Mouse (Mus musculus): ENCODE measurements around the gene Bcap29. TPM values are rescaled to one million over a fixed set of nuclear protein-coding genes. Genes with fewer than 3 reads are reported as not detected.

Gene Bcap29
- polyA plus RNA-seq, 1 experiment from 2014 or later, result 46.0 TPM

Other genes with a start within 250 kb of the Bcap29 start
- gene Slc26a3, start 243.8 kb downstream of the Bcap29 start, polyA plus RNA-seq (2014; fragmentation: Nextera tagmentation; extraction: Ambion mirVana), result 0.07 TPM in 1 of 2 replicates, not detected in the other
- gene Cbll1, start 135.0 kb downstream of the Bcap29 start, polyA plus RNA-seq (2014; fragmentation: Nextera tagmentation; extraction: Ambion mirVana), result 11.8 and 16.3 TPM in 2 replicates
- gene Slc26a4, start 74.7 kb downstream of the Bcap29 start, polyA plus RNA-seq (2014; fragmentation: Nextera tagmentation; extraction: Ambion mirVana), result 0.19 TPM in 1 of 2 replicates, not detected in the other
- gene Dus4l, start 20.2 kb upstream of the Bcap29 start, polyA plus RNA-seq (2014; fragmentation: Nextera tagmentation; extraction: Ambion mirVana), result 9.0 and 9.6 TPM in 2 replicates
- 32.3 and 37.3 TPM in 2 replicates for gene Cog5, start 20.2 kb upstream of the Bcap29 start, polyA plus RNA-seq (2014; fragmentation: Nextera tagmentation; extraction: Ambion mirVana)
- 17.6 and 19.5 TPM in 2 replicates for gene Gpr22, start 79.3 kb upstream of the Bcap29 start, polyA plus RNA-seq (2014; fragmentation: Nextera tagmentation; extraction: Ambion mirVana)